Mouse (Mus musculus): ENCODE results near the gene Hoxc6. TPM values are rescaled to one million over a fixed set of nuclear protein-coding genes. Genes with fewer than 3 reads are reported as not detected.
A peak's percentile ranks its signal among the peaks of the same experiment; 100 is the strongest.

The Hoxc6 gene
- polyA plus RNA-seq, 1 experiment from 2014 or later, result not detected

GRCm38 (mm10) chr15:102963259-102963658 lies 34.8 kb upstream of the Hoxc6 start:
- WGBS, result 1% methylated on average over 8 of the region's 8 CpGs
- ATAC-seq, result no peak

DNA sequence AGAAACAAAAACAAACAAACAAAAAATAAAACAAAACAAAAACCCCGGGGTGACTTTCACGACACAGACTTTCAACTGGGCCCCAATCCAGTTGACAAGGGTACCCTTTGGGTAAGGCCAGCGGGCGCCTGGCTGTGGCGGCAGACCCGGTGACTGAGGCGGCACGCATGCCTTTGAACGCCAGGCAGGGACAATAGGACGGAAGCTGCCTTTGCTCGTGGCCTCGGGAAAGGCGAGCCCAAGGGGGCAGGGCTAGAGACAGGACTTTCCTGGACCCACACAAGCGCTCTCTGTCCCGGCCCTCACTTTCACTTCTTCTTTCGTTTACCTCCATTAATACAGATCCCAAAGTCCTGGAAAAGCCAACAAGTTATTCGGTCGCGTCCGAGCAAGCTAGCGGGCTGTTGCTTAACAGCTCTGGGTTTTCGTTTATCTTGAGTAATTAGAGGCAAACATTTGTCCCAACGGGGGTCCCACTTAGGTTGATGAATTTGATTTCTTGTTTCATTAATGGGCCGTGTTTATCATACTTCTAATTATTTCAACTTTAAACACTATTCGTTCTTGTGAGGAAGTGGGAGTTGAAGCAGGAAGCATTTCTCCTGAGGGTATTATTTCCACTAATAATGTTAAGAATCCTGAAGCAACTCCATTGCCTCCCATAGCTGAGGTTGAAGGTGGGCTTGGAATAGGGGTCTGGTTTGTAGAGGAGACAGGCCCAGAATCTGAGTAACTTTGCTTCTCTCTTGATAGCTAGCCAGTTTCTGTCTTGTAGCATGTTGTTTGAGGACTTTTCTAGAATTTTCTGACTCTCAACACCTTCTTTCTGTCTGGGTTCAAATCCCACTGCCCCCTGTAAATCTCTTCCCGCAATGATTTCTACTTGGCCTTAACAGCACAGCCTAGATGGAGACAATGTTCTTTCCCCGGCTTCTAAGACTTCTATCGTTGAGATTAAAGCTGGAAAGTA lies 34.1 kb upstream of the Hoxc6 start:
- no peak overlapping the region for H3K4me3 ChIP-seq
- no peak overlapping the region for H3K27ac ChIP-seq
- no peaks in the 10 kb centered on the region for H3K9me3 ChIP-seq (replicated peaks)
- H3K27me3 ChIP-seq, result peaks cover 97% of the 10 kb centered on the region
- 1% methylated on average over 28 of the region's 28 CpGs for WGBS
- peaks cover 6% of the 10 kb centered on the region; the same call in 1 of the 2 replicates for H3K4me1 ChIP-seq
- H3K36me3 ChIP-seq (ENCODE audit: poor library complexity, severe bottlenecking), result no peaks in the 10 kb centered on the region
- H3K9ac ChIP-seq, result no peak overlapping the region
- no peak for ATAC-seq
- no peak overlapping the region for H3K4me2 ChIP-seq

More at GRCm38 (mm10) chr15:102963259-102963658, 34.8 kb upstream of the Hoxc6 start:
- no peak overlapping the region for H3K4me3 ChIP-seq
- no peak overlapping the region for H3K4me2 ChIP-seq
- H3K36me3 ChIP-seq (ENCODE audit: poor library complexity, severe bottlenecking), result no peaks in the 10 kb centered on the region
- H3K9me3 ChIP-seq (replicated peaks), result no peaks in the 10 kb centered on the region
- no peak overlapping the region for H3K9ac ChIP-seq
- H3K4me1 ChIP-seq, result peaks cover 6% of the 10 kb centered on the region; the same call in 1 of the 2 replicates
- no peak overlapping the region for H3K27ac ChIP-seq
- H3K27me3 ChIP-seq, result peaks cover 97% of the 10 kb centered on the region

GRCm38 (mm10) chr15:102965003-102965891 lies 32.8 kb upstream of the Hoxc6 start:
- no peak overlapping the region for H3K9ac ChIP-seq
- H3K27ac ChIP-seq, result no peak overlapping the region
- ATAC-seq, result no peak
- H3K9me3 ChIP-seq (replicated peaks), result no peaks in the 10 kb centered on the region
- H3K4me3 ChIP-seq, result no peak overlapping the region
- H3K4me2 ChIP-seq, result no peak overlapping the region
- 3% methylated on average over 26 of the region's 26 CpGs for WGBS
- peaks cover 97% of the 10 kb centered on the region for H3K27me3 ChIP-seq
- H3K36me3 ChIP-seq (ENCODE audit: poor library complexity, severe bottlenecking), result no peaks in the 10 kb centered on the region
- H3K4me1 ChIP-seq, result peaks cover 6% of the 10 kb centered on the region; the same call in 1 of the 2 replicates

- H3K36me3 ChIP-seq (ENCODE audit: poor library complexity, severe bottlenecking), result no peaks in the 10 kb centered on the region
- peak; percentile 57; the same call in 1 of the 2 replicates for ATAC-seq
- no peaks in the 10 kb centered on the region for H3K9me3 ChIP-seq (replicated peaks)
- no peak overlapping the region; the same call in 1 of the 2 replicates for H3K4me2 ChIP-seq
- WGBS, result 2% methylated on average over 28 of the region's 30 CpGs
- H3K9ac ChIP-seq, result no peak overlapping the region
- peaks cover 97% of the 10 kb centered on the region for H3K27me3 ChIP-seq
- 0 out of 2 replicates have a peak overlapping the region, but pooled peaks have one; percentile 1 for H3K4me3 ChIP-seq
- H3K27ac ChIP-seq, result no peak overlapping the region
- peaks cover 6% of the 10 kb centered on the region; the same call in 1 of the 2 replicates for H3K4me1 ChIP-seq
These were observed 31.9 kb upstream of the Hoxc6 start for GRCm38 (mm10) chr15:102965892-102966775.

DNA sequence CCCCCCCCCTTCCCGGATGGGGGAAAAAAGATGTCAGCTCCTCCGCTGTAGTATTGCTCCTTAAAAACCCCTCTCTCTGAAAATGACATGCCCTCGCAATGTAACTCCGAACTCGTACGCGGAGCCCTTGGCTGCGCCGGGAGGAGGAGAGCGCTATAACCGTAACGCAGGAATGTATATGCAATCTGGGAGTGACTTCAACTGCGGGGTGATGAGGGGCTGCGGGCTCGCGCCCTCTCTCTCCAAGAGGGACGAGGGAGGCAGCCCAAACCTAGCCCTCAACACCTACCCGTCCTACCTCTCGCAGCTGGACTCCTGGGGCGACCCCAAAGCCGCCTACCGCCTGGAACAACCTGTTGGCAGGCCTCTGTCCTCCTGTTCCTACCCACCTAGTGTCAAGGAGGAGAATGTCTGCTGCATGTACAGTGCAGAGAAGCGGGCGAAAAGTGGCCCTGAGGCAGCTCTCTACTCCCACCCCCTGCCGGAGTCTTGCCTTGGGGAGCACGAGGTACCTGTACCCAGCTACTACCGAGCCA lies 31.2 kb upstream of the Hoxc6 start, which contains the start of gene Hoxc10:
TSS of gene Hoxc10 (plus strand) at position 21 of the 536 bp plus-strand sequence.
- H3K27ac ChIP-seq, result no peak within 1 kb of the TSS
- peaks cover 6% of the 10 kb centered on the region; the same call in 1 of the 2 replicates for H3K4me1 ChIP-seq
- 4% methylated on average over 27 of the region's 27 CpGs for WGBS
- H3K27me3 ChIP-seq, result peaks cover 97% of the 10 kb centered on the region
- ATAC-seq, result 0 out of 2 replicates have a peak, but pooled peaks have one; percentile 8
- no peaks in the 10 kb centered on the region for H3K36me3 ChIP-seq (ENCODE audit: poor library complexity, severe bottlenecking)
- H3K9me3 ChIP-seq (replicated peaks), result no peaks in the 10 kb centered on the region
- H3K4me3 ChIP-seq, result 0 out of 2 replicates have a peak within 1 kb of the TSS, but pooled peaks have one; percentile 1
- no peak within 1 kb of the TSS for H3K9ac ChIP-seq
- H3K4me2 ChIP-seq, result no peak within 1 kb of the TSS; the same call in 1 of the 2 replicates

DNA sequence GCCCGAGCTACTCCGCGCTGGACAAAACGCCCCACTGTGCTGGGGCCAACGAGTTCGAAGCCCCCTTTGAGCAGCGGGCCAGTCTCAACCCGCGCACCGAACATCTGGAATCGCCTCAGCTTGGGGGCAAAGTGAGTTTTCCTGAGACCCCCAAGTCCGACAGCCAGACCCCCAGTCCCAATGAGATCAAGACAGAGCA lies 30.8 kb upstream of the Hoxc6 start, which contains the start of gene Hoxc5:
TSS of gene Hoxc5 (plus strand) at position 132 of the 199 bp plus-strand sequence.
- Histone ChIP-seq H3K27me3 (peaks cover 99% of the 10 kb centered on the region), H3K4me2 (no peak within 1 kb of the TSS; the same call in 1 of the 2 replicates), H3K9me3 (replicated peaks) (no peaks in the 10 kb centered on the region), H3K9ac (no peak within 1 kb of the TSS), H3K36me3 (ENCODE audit: poor library complexity, severe bottlenecking) (no peaks in the 10 kb centered on the region), H3K4me3 (0 out of 2 replicates have a peak within 1 kb of the TSS, but pooled peaks have one; percentile 1), H3K4me1 (peaks cover 6% of the 10 kb centered on the region; the same call in 1 of the 2 replicates), H3K27ac (no peak within 1 kb of the TSS)
- 2% methylated on average over 12 of the region's 12 CpGs for WGBS
- ATAC-seq, result no peak

DNA sequence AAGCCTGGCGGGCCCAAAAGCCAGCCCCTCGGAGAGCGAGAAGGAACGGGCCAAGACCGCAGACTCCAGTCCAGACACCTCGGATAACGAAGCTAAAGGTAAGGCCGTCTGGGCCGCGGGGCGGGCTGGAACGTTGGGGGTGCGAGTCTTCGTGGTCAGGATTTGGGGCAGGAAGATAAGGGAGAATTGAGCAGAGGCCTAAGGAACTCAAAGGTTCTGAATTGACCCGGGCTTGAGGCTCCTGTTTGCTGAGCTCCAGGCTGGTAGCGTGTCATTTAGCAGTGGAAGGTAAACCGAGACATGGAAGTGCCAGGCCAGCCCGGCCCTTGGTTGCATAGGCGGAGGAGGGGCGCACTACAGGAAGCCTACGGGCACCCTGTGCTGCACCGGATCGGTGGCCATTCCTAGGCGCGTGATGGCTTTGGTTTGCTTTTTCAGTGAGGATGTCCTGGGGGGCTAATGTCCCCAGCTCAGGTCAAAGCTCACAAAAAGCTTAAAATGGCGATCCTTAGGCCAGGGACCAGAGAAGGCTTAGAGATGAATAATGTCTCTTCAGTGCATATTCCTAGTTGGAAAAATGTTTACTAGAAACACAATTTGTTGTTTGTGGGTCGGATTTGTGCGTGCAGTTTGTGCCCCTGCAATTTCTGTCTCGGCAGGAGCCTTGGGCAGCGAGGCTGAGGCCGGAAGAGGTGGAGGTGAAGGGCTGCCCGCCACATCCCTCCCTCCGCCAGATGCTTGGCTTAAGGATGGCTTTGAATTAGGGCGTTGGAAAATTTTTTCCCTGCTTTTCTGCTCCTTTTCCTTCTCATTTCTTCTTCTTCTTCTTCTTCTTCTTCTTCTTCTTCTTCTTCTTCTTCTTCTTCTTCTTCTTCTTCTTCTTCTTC lies 30.3 kb upstream of the Hoxc6 start:
- peaks cover 6% of the 10 kb centered on the region; the same call in 1 of the 2 replicates for H3K4me1 ChIP-seq
- H3K4me2 ChIP-seq, result no peak overlapping the region
- peaks cover 99% of the 10 kb centered on the region for H3K27me3 ChIP-seq
- H3K27ac ChIP-seq, result no peak overlapping the region
- H3K9me3 ChIP-seq (replicated peaks), result no peaks in the 10 kb centered on the region
- no peak for ATAC-seq
- no peak overlapping the region for H3K9ac ChIP-seq
- 3% methylated on average over 34 of the region's 34 CpGs for WGBS
- no peaks in the 10 kb centered on the region for H3K36me3 ChIP-seq (ENCODE audit: poor library complexity, severe bottlenecking)
- no peak overlapping the region for H3K4me3 ChIP-seq

GRCm38 (mm10) chr15:102969296-102969695 lies 28.8 kb upstream of the Hoxc6 start:
- ATAC-seq, result no peak
- H3K4me1 ChIP-seq, result peaks cover 6% of the 10 kb centered on the region; the same call in 1 of the 2 replicates
- H3K4me2 ChIP-seq, result no peak overlapping the region
- no peak overlapping the region for H3K4me3 ChIP-seq
- no peaks in the 10 kb centered on the region for H3K36me3 ChIP-seq (ENCODE audit: poor library complexity, severe bottlenecking)
- peaks cover 99% of the 10 kb centered on the region for H3K27me3 ChIP-seq
- H3K9ac ChIP-seq, result no peak overlapping the region
- no peak overlapping the region for H3K27ac ChIP-seq
- H3K9me3 ChIP-seq (replicated peaks), result no peaks in the 10 kb centered on the region
- 30% methylated on average over 1 of the region's 1 CpGs for WGBS

DNA sequence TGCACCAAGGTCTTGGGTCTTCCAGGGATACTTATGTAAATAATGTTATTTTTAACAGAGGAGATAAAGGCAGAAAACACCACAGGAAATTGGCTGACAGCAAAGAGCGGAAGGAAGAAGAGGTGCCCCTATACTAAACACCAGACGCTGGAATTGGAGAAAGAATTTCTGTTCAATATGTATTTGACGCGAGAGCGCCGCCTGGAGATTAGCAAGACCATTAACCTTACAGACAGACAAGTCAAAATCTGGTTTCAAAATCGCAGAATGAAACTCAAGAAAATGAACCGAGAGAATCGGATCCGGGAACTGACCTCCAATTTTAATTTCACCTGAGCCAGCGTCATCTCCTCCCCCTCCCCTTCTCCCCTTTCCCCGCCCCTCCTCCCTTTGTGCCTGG lies 27.3 kb upstream of the Hoxc6 start:
- 2% methylated on average over 12 of the region's 12 CpGs for WGBS
- Histone ChIP-seq H3K9ac (no peak overlapping the region), H3K4me1 (peaks cover 6% of the 10 kb centered on the region; the same call in 1 of the 2 replicates)

DNA sequence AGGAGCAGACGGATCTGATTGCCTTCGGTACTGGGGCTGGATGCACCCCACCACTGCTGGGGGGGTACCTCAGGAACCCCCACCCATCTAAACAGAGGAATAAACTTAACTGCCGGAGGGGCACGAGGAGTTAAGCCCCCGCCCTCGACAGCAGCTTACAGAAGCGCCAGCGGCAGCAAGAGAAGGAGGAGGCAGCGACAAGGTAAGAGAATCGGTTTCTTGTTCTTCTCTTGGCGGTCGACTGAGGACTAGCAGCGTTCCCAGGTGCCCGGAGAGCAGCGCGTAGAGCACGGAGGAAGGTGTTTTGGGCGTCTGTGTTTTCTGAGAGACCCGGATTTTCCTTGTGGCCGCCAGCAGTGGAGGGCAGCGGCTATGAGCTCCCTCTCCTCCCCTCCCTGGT lies 25.8 kb upstream of the Hoxc6 start:
- no peak for ATAC-seq
- Histone ChIP-seq H3K27me3 (peaks cover 99% of the 10 kb centered on the region), H3K36me3 (ENCODE audit: poor library complexity, severe bottlenecking) (no peaks in the 10 kb centered on the region), H3K4me1 (no peaks in the 10 kb centered on the region), H3K4me3 (no peak overlapping the region), H3K27ac (no peak overlapping the region), H3K4me2 (no peak overlapping the region), H3K9me3 (replicated peaks) (no peaks in the 10 kb centered on the region), H3K9ac (no peak overlapping the region)
- WGBS, result 2% methylated on average over 21 of the region's 21 CpGs

More for the DNA sequence above, 27.3 kb upstream of the Hoxc6 start:
- H3K36me3 ChIP-seq (ENCODE audit: poor library complexity, severe bottlenecking), result no peaks in the 10 kb centered on the region
- H3K4me2 ChIP-seq, result no peak overlapping the region
- no peak overlapping the region for H3K27ac ChIP-seq
- no peak overlapping the region for H3K4me3 ChIP-seq
- ATAC-seq, result no peak
- H3K27me3 ChIP-seq, result peaks cover 99% of the 10 kb centered on the region
- H3K9me3 ChIP-seq (replicated peaks), result no peaks in the 10 kb centered on the region
